Comparison of ENCODE assay signal across 28 mouse cellular contexts in genomic region chr12:112368112-112368511, GRCm38 (mm10).
"Had no signal": no experiment of that assay in that cellular context is flagged by ENCODE, and none has a peak within 500 bp of the region (broad histone marks: within the 10 kb centered on the region; RNA-seq: fewer than 3 reads in every experiment).

No protein-coding gene starts in this region.

- H3K4me3 ChIP-seq: embryonic facial prominence, embryonic 10.5 days; embryonic facial prominence, embryonic 12.5 days; embryonic facial prominence, embryonic 13.5 days; embryonic facial prominence, embryonic 15.5 days; erythroblast, embryonic 14.5 days; forebrain, embryonic 10.5 days; forebrain, embryonic 12.5 days; forebrain, embryonic 13.5 days; forebrain, embryonic 15.5 days; gastrocnemius, adult 2 months; heart, adult 2 months had no signal

- H3K27ac ChIP-seq: embryonic facial prominence, embryonic 10.5 days; embryonic facial prominence, embryonic 12.5 days; embryonic facial prominence, embryonic 13.5 days; embryonic facial prominence, embryonic 15.5 days; forebrain, embryonic 10.5 days; forebrain, embryonic 12.5 days; forebrain, embryonic 13.5 days; forebrain, embryonic 15.5 days; gastrocnemius, adult 2 months; heart, adult 2 months had no signal

- ATAC-seq: forebrain, embryonic 13.5 days; forebrain, embryonic 14.5 days; forebrain, embryonic 15.5 days; forebrain, embryonic 16.5 days; forebrain, postnatal 0 days had no signal

- DNase-seq: cerebellum, adult 8-10 months; cerebellum, adult 9-10 months; cerebellum, adult 9-11 months; cerebellum, postnatal 10 days; cerebellum, postnatal 14 days; cerebellum, postnatal 25 days; cerebellum, postnatal 36 days; embryo, embryonic 11 days; forebrain, postnatal 0 days; gastrocnemius, adult 2 months; gastrocnemius, postnatal 10 days; gastrocnemius, postnatal 14 days; gastrocnemius, postnatal 25 days; gastrocnemius, postnatal 36 days; heart, adult 11 months; heart, adult 18-20 months; heart, adult 2 months had no signal

- H3K4me1 ChIP-seq: embryonic facial prominence, embryonic 15.5 days had no signal

- H3K36me3 ChIP-seq: embryonic facial prominence, embryonic 10.5 days; embryonic facial prominence, embryonic 12.5 days; embryonic facial prominence, embryonic 13.5 days; embryonic facial prominence, embryonic 15.5 days; forebrain, embryonic 10.5 days; forebrain, embryonic 12.5 days; forebrain, embryonic 15.5 days had no signal

- H3K9ac ChIP-seq: embryonic facial prominence, embryonic 12.5 days; embryonic facial prominence, embryonic 13.5 days; embryonic facial prominence, embryonic 15.5 days; forebrain, embryonic 12.5 days; forebrain, embryonic 13.5 days; forebrain, embryonic 15.5 days; forebrain, postnatal 0 days had no signal

- H3K9me3 ChIP-seq: forebrain, embryonic 15.5 days had no signal

- H3K27me3 ChIP-seq: embryonic facial prominence, embryonic 12.5 days; embryonic facial prominence, embryonic 13.5 days; embryonic facial prominence, embryonic 15.5 days; forebrain, embryonic 12.5 days; forebrain, embryonic 13.5 days; forebrain, embryonic 15.5 days had no signal

- H3K4me2 ChIP-seq: embryonic facial prominence, embryonic 12.5 days; embryonic facial prominence, embryonic 13.5 days; embryonic facial prominence, embryonic 15.5 days; forebrain, embryonic 12.5 days; forebrain, embryonic 13.5 days; forebrain, embryonic 15.5 days had no signal
